Mouse (Mus musculus) brain, embryonic 14.5 days (tissue): ENCODE measurements around the gene Bsdc1. TPM values are rescaled to one million over a fixed set of nuclear protein-coding genes. Genes with fewer than 3 reads are reported as not detected.

Experiments used
- DNase-seq: peaks from one replicate; pipeline ENCODE4 v3.0.0-alpha.2; 2011; ENCODE audit warnings: low read depth
- CTCF ChIP-seq: fragments of 200-500 bp; IDR thresholded peaks from 2 replicates; pipeline ENCODE4 v1.5.1; 2012; ENCODE audit warnings: inconsistent platforms, mild to moderate bottlenecking, moderate library complexity, borderline replicate concordance; ENCODE audit not compliant: insufficient read depth, insufficient read length; ENCODE audit errors: extremely low read depth
- POLR2A ChIP-seq: fragments of 200-500 bp; IDR thresholded peaks from 2 replicates; pipeline ENCODE4 v1.6.1; 2012; ENCODE audit warnings: mild to moderate bottlenecking, inconsistent platforms, borderline replicate concordance; ENCODE audit not compliant: poor library complexity, insufficient read depth, insufficient read length, severe bottlenecking; ENCODE audit errors: extremely low read depth
- polyA plus RNA-seq: library from polyadenylated mRNA; depleted of rRNA; stranded (reverse); fragments of >200 nt; gene quantifications from 2 replicates; pipeline ENCODE4 v1.2.3, GENCODE M21; 2012

The Bsdc1 gene
- polyA plus RNA-seq, 1 experiment, result 29.2 TPM

DNA sequence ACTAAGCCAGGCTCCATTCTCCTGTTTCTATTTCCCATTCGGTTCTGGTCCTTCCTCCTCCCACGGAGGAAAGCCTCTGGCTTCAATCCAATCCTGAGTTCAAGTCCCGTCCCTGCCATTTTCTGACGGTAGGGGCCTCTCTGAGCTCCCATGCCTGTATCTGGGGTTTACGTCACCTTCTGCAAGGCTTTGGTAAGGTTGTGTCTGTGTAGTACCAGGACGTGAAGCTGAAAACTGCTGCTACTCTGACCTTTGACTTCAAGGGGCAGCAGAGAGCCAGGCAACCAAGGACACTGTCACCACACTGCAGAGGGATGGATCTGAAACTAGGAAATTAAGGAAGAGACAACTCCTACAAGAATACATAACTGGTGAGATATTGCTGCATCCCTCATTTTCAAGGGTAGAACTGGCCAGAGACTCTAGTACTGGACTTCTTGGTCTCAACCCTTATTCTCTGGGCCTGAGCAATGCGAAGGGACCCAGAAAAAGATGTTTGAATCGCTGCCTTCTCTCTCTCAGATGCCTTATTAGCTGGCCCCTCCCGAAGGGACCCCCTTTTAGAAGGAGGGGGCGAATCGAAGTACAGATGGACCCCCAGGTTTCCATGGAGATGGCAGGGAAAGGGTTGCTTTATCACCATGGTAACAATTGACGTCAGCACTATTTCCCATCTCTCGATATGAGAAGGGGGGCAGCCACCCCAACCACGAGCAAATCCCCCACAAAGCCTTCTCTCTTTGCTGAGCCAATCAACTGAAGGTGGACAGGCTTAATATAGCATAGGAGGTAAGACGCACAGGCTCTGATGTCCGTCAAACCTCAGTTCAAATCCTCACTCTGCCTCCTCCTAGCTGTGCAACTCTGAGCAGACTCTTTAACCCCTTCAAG is 34.5 kb downstream of the Bsdc1 start:
- TF ChIP-seq POLR2A, result no peak
- peak; percentile 9; the same call in 1 of the 2 replicates for TF ChIP-seq CTCF
- peak; percentile 93 for DNase-seq

DNA sequence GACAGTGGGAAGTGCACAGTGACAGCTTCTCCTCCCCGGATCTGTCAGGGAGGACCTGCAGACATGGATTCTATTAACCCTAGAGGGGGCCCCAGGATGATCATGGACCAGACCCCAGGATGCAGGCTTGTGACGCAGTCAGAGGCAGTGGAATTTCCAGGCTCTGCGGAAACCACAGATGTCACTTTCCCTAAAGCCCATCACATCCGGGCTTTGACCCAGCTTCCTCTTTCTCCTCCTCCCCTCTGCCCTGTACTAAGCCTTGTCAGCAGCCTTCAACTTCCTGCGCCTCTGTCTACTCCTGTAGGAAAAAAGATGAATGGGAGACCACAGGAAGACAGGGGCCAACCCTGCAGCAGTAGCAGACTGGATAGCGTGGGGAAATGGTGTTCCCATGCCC is 35.2 kb downstream of the Bsdc1 start:
- TF ChIP-seq POLR2A (no peak), CTCF (no peak)
- DNase-seq, result no peak

DNA sequence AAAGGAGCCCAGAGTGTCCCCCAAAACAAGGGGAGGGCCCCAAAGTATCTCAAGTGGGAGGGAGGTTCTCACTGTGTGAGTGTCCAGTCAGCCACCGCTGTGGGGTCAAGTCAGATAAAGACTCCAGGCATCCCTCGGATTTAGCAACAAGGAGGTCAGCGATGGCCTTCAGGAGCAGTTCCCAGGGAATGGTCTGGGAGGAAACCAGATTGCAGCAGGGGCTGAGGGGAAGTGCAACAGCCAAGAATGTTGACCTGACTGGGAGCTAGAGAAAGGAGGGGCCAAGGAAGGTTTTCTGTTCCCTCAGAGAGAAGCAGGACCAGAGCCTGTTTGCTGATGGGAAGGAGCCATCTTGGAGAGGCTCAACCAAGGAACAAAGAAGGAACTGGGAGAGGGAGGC is 37.6 kb downstream of the Bsdc1 start:
- DNase-seq, result no peak
- TF ChIP-seq POLR2A (no peak), CTCF (no peak)

GRCm38 (mm10) chr4:129500017-129500416 is 38.6 kb downstream of the Bsdc1 start:
- no peak for DNase-seq
- TF ChIP-seq CTCF, result no peak
- TF ChIP-seq POLR2A, result no peak

DNA sequence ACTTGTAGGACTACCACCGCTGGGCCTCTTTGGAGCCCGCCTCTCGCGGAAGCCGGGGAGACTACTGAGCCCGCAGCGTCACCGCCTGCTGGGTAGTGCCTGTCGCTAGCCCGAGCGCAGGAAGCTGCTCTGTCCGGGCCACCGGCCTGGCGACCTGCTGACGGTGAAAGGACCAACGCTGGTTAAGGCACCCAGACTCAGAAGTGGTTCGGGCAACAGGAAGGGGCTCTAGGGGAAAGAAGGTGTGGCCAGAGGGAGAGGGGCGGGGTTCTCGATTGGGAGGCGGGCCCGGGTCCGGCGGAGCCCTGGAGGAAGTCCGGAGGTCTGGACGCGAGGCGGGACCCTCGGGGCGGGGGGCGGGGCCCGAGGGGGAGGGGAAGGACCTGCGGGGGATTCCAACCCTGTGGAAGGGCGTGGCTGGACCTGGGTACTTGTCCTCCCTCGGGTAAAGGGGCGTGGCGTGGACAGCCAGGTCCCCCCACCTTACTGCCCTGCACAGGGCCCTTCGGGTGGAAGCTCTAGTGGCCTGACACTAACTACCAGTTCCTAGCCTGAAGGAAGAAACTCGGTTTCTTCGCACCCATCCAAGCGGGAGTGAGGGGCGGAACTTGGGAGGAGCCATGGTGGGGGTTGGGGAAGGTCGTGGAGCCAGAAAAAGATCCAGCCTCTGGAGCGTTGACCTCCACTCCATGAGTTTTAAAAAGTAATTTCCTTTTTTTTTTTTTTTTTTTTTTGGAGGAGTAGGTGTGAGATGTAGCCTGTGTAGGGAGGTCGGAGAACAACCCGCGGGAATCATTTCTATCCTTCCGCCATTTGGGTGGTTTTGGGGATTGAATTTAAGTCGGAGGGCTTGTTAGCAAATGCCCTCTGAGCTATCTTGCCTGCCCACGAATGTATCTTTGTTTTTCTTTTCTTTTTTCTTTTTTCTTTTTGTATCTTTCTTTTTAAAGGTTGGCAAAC is 39.5 kb downstream of the Bsdc1 start:
- no peak for TF ChIP-seq POLR2A
- TF ChIP-seq CTCF, result no peak
- DNase-seq, result peak; percentile 90

DNA sequence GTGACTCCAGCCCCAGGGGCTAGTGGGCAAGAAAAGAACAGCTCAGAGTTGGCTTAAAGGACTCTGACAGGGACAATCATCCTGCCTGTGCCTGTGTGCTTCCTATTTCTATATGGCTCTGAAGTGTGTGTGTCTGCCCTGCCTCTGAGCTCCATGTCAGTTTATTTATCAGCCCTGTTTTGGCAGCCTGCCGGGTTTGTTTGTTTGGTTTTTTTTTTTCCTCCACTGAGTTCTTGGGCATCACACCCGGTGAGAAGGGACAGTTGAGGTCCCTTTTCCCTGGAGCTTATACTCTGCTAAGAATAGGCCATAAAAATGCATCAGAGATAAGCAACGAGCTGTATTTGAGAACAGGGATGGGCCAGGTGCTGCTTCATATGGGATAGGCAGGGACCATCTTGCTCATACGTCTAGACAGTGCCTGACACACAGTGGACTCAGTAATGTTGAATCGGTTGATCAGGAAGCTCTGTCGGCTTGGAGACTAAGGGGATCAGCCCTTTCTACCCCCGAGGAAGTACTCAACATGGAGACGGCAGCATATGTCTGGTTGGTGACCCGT is 41.0 kb downstream of the Bsdc1 start:
- DNase-seq, result no peak
- TF ChIP-seq POLR2A (no peak), CTCF (no peak)

DNA sequence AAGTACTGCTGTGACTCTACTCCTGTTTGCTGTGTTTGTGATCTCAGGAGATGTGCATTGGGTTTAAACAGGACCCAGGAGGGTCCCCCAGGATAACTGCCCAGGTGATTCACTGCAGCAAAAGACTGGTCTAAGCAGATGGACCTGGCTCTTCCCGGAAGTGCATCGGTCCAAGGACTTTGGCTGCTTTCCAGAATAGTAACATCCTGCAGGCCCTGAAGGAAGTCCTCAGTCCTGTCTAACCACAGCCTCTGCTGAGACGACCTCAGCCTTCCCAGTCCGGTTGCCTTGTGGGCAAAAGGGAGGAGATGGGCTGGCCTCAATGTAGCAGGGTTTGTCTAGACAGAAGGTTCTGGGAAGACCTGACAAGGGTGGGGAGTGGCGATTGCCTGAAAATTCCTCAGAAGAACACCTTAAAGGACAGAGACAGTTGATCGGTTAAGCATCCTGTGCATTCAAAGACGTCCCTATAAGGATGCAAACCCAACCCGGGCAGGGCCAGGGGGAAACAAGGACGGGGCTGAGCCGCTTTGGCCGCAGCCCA is 41.6 kb downstream of the Bsdc1 start:
- no peak for TF ChIP-seq CTCF
- no peak for TF ChIP-seq POLR2A
- DNase-seq, result no peak

DNA sequence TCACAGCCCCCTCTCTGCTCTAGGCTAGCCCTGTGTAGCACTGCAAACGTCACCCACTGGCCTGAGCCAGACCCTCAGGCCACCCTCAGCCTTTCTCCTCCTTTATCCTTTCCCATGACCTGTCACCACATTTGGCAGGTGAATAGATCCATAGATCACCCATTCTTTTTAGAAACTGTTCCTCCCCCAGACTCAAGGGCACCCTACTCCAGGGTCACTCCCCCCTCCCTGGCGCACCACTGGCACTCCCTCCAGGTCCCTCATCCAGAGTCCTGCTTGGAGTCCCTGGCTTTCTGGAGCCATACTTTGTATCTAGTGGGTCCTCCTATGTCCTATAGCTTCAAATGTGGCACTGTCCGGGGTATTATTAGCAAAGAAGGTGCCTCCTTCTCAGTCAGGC is 44.1 kb downstream of the Bsdc1 start:
- TF ChIP-seq CTCF (no peak), POLR2A (no peak)
- DNase-seq, result no peak

GRCm38 (mm10) chr4:129507434-129508236 is 46.3 kb downstream of the Bsdc1 start:
- TF ChIP-seq CTCF (no peak), POLR2A (no peak)
- DNase-seq, result no peak

DNA sequence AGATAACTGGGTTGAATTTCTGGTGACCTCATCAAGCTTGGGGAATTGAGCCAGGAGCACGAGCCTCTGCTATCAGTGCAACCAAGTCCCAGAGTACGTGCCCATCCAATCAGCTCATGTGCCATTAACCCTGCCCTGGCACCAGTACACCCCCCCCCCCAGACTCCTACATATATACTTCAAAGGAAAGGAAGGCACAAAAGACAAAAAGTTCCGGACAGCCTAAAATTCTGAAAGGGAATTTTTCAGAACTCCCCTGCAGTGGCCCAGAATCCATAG is 46.8 kb downstream of the Bsdc1 start:
- TF ChIP-seq CTCF (no peak), POLR2A (no peak)
- DNase-seq, result no peak

DNA sequence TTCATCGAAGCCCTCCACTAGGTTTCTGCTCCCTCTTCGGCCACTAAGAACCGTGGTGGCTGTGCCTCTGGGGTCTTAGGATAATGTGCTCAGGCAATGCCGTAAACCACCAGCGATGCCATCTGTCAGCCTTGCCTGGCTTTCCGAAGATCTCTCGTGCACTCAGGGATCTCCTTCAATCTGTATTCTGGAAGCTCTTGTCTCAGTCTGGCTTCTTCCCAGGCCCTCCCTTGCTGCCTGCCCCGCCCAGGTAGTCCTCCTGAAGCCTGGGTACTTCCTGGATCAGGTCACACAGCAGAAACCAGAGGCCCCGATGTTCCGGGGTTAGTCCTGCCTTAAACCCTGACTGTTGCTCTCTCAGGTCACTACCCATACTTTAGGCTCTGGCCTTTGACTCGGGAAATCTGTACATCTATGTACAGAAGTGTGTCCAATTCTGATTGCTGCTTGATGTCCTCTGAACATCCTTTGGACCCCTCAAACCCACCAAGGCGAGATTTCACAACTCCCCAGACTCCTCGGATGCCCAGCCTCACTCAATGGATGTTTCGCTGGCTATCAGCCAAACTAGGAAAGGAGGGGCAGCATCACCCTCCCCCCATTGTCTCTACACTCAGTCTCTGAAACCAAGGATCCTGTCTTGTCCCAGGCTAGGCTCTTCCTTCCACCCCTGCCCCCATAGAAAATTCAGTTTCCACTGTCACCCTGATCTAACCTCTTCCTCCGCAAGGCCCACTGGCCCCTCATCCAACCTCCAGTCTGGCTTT is 47.6 kb downstream of the Bsdc1 start:
- peak; percentile 49 for DNase-seq
- TF ChIP-seq POLR2A (no peak), CTCF (no peak)
